Mouse (Mus musculus): ENCODE measurements around the gene 1500011B03Rik. TPM values are rescaled to one million over a fixed set of nuclear protein-coding genes. Genes with fewer than 3 reads are reported as not detected.

Gene 1500011B03Rik
- polyA plus RNA-seq, 1 experiment, result 34.7 TPM

DNA sequence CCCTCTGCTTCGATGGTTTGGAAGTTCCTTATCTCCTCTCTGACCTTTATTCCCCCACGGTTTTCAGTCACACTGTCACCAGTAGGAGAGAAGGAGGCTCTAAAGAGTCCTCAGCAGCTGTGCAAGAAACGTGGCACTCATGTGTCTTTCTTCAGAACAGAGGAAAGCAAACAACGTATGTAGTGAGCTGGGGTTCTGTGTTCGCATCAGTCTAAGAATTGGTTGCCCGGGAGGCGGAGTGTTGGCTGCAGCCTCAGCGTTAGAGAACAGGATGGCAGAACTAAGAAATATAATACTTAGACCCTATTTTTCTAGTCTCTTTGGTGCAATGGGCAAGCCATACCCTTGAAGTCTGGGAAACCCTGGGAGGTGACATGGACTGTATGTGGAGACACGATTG, 40.3 kb downstream of the 1500011B03Rik start:
- TF ChIP-seq MAX (IDR thresholded peaks at IDR 0.05), result no peak
- peaks cover 56% of the 10 kb centered on the region for H3K79me2 ChIP-seq (ENCODE audit: control insufficient read depth, insufficient read depth)
- no peak overlapping the region for H3K4me3 ChIP-seq (ENCODE audit: insufficient read depth, poor library complexity, severe bottlenecking)
- no peaks in the 10 kb centered on the region for H3K27me3 ChIP-seq (ENCODE audit: control insufficient read depth, insufficient read depth, insufficient read length)
- peaks cover 6% of the 10 kb centered on the region for H3K36me3 ChIP-seq (ENCODE audit: control insufficient read depth, insufficient read depth)
- peaks cover 17% of the 10 kb centered on the region for H3K79me3 ChIP-seq (ENCODE audit: low read depth)
- no peak overlapping the region for H3ac ChIP-seq (ENCODE audit: control insufficient read depth, insufficient read length, low read depth)

DNA sequence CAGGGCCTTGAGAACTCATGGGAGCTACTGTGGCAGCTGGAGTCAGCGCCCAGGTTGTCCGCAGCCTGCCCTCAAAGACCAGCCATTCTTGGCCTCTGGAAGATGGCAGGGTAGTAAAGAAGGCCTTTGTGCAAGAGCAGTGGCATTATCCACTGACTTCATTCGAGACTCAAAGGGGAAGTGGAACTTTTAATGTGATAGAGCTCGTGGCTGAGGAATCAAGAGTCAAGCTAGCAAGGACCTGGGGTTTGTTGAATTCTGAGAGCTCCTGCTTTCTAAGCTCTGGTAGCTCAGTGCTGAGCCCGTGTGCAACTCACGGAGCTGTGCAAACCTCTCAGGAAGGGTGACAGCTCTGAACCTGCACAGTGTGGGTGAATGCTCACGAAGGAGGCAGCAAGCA, 42.4 kb downstream of the 1500011B03Rik start:
- H3K79me3 ChIP-seq (ENCODE audit: low read depth), result peaks cover 22% of the 10 kb centered on the region
- no peaks in the 10 kb centered on the region for H3K27me3 ChIP-seq (ENCODE audit: control insufficient read depth, insufficient read depth, insufficient read length)
- no peak for TF ChIP-seq CEBPB (IDR thresholded peaks at IDR 0.05; ENCODE audit: low read depth)
- TF ChIP-seq USF1 (IDR thresholded peaks at IDR 0.05; ENCODE audit: low read depth), result no peak
- TF ChIP-seq FOSL1 (IDR thresholded peaks at IDR 0.05; ENCODE audit: insufficient read depth, low read length, poor library complexity, severe bottlenecking), result no peak
- TF ChIP-seq MAX (IDR thresholded peaks at IDR 0.05), result no peak
- no peak for TF ChIP-seq CTCF (IDR thresholded peaks at IDR 0.05; ENCODE audit: control insufficient read depth, insufficient read depth, insufficient read length)
- TF ChIP-seq MYOG (IDR thresholded peaks at IDR 0.05; ENCODE audit: control insufficient read depth, extremely low read depth, insufficient read length), result no peak
- no peak for TF ChIP-seq MYOD1 (IDR thresholded peaks at IDR 0.05; ENCODE audit: control insufficient read depth, insufficient read length, low read depth)
- H3K36me3 ChIP-seq (ENCODE audit: control insufficient read depth, insufficient read depth), result peaks cover 3% of the 10 kb centered on the region
- peaks cover 77% of the 10 kb centered on the region for H3K79me2 ChIP-seq (ENCODE audit: control insufficient read depth, insufficient read depth)
- H3K4me3 ChIP-seq (ENCODE audit: insufficient read depth, poor library complexity, severe bottlenecking), result no peak overlapping the region
- no peak overlapping the region for H3ac ChIP-seq (ENCODE audit: control insufficient read depth, insufficient read length, low read depth)

DNA sequence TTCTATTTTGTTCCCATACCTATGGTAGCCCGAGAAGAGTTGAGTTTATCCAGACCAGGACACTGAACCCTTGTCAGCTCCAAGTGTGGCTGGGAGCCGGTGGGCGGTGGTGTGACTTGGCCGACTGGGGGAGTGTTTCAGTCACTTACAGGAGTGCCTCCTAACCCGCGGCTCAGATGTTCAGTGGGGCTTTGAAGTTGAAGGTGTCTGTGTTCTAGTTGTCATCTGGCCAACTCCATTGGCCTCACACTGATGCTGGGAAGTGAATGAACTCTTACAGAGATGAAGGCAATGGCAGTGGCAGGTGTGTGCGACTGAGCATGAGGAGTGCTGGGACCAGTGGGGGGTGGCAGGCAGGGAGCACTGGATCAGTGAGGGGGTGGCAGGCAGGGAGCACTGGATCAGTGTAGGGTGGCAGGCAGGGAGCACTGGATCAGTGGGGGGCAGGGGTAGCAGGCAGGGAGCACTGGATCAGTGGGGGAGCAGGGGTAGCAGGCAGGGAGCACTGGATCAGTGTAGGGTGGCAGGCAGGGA, 43.2 kb downstream of the 1500011B03Rik start:
- no peak overlapping the region for H3K4me3 ChIP-seq (ENCODE audit: insufficient read depth, poor library complexity, severe bottlenecking)
- H3K79me2 ChIP-seq (ENCODE audit: control insufficient read depth, insufficient read depth), result peaks cover 86% of the 10 kb centered on the region
- H3ac ChIP-seq (ENCODE audit: control insufficient read depth, insufficient read length, low read depth), result no peak overlapping the region
- TF ChIP-seq MAX (IDR thresholded peaks at IDR 0.05) (no peak), USF1 (IDR thresholded peaks at IDR 0.05; ENCODE audit: low read depth) (no peak), MYOD1 (IDR thresholded peaks at IDR 0.05; ENCODE audit: control insufficient read depth, insufficient read length, low read depth) (no peak), CEBPB (IDR thresholded peaks at IDR 0.05; ENCODE audit: low read depth) (no peak), MYOG (IDR thresholded peaks at IDR 0.05; ENCODE audit: control insufficient read depth, extremely low read depth, insufficient read length) (no peak), CTCF (IDR thresholded peaks at IDR 0.05; ENCODE audit: control insufficient read depth, insufficient read depth, insufficient read length) (no peak), FOSL1 (IDR thresholded peaks at IDR 0.05; ENCODE audit: insufficient read depth, low read length, poor library complexity, severe bottlenecking) (no peak)
- no peaks in the 10 kb centered on the region for H3K36me3 ChIP-seq (ENCODE audit: control insufficient read depth, insufficient read depth)
- peaks cover 29% of the 10 kb centered on the region for H3K79me3 ChIP-seq (ENCODE audit: low read depth)
- H3K27me3 ChIP-seq (ENCODE audit: control insufficient read depth, insufficient read depth, insufficient read length), result no peaks in the 10 kb centered on the region

- H3K4me3 ChIP-seq (ENCODE audit: insufficient read depth, poor library complexity, severe bottlenecking), result peak overlapping the region; percentile 89
- TF ChIP-seq CTCF (IDR thresholded peaks at IDR 0.05; ENCODE audit: control insufficient read depth, insufficient read depth, insufficient read length) (no peak), MYOG (IDR thresholded peaks at IDR 0.05; ENCODE audit: control insufficient read depth, extremely low read depth, insufficient read length) (no peak), MAX (IDR thresholded peaks at IDR 0.05) (no peak), FOSL1 (IDR thresholded peaks at IDR 0.05; ENCODE audit: insufficient read depth, low read length, poor library complexity, severe bottlenecking) (no peak), MYOD1 (IDR thresholded peaks at IDR 0.05; ENCODE audit: control insufficient read depth, insufficient read length, low read depth) (no peak), USF1 (IDR thresholded peaks at IDR 0.05; ENCODE audit: low read depth) (no peak), CEBPB (IDR thresholded peaks at IDR 0.05; ENCODE audit: low read depth) (no peak)
- no peaks in the 10 kb centered on the region for H3K27me3 ChIP-seq (ENCODE audit: control insufficient read depth, insufficient read depth, insufficient read length)
- peaks cover 32% of the 10 kb centered on the region for H3K79me3 ChIP-seq (ENCODE audit: low read depth)
- peaks cover 78% of the 10 kb centered on the region for H3K79me2 ChIP-seq (ENCODE audit: control insufficient read depth, insufficient read depth)
- H3ac ChIP-seq (ENCODE audit: control insufficient read depth, insufficient read length, low read depth), result no peak overlapping the region
- no peaks in the 10 kb centered on the region for H3K36me3 ChIP-seq (ENCODE audit: control insufficient read depth, insufficient read depth)
Observed at GRCm38 (mm10) chr5:114776174-114776573, 47.1 kb downstream of the 1500011B03Rik start.

DNA sequence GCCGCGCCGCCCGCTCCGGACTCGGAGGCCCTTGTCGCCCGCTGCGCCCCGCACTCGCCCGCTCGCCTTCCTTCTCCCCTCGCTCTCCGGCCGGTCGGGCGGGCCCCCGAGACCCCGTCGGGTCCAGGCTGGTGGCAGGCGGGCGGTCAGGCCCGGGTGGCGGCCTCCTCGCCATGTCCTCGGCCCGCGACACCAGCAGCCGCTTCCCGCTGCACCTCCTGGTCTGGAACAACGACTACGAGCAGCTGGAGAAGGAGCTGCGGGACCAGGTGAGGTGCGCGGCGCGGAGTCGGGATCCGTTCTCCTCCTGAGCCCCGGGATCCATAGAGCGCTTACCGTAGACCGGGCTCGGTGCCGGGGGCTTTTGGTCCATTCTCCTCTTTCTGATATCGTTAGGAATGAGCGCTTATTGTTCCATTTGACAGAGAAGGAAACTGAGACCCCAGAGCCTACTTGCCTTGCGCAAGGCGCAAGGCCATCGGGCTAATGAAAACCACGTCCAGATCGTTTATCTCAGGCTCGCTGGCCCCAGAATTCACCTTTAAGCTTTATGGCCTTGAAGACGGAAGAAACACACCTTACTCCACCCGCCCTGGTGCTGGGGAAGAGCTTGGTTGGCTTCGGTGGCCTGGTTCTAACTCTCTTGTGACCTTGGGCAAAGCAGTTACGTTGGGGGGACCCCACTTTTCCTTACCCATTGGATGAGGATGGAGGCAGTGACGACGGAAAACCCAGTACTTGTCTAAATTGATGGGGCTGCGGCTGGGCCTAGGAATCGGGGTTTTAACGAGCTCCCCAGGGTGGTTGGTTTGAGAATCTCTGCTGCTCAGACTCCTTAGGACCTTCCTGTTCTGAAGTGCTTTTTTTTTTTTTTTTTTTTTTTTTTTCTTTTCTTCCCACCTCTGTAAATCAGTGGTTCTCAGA, 48.0 kb downstream of the 1500011B03Rik start, which contains the start of gene Git2:
TSS of gene Git2 (minus strand) at position 462 of the 924 bp plus-strand sequence.
- Histone ChIP-seq H3K4me3 (ENCODE audit: insufficient read depth, poor library complexity, severe bottlenecking) (peak within 1 kb of the TSS; percentile 89), H3K27me3 (ENCODE audit: control insufficient read depth, insufficient read depth, insufficient read length) (no peaks in the 10 kb centered on the region), H3ac (ENCODE audit: control insufficient read depth, insufficient read length, low read depth) (peak within 1 kb of the TSS; percentile 92), H3K36me3 (ENCODE audit: control insufficient read depth, insufficient read depth) (no peaks in the 10 kb centered on the region), H3K79me2 (ENCODE audit: control insufficient read depth, insufficient read depth) (peaks cover 79% of the 10 kb centered on the region), H3K79me3 (ENCODE audit: low read depth) (peaks cover 37% of the 10 kb centered on the region)
- TF ChIP-seq CEBPB (IDR thresholded peaks at IDR 0.05; ENCODE audit: low read depth) (peak; percentile 15), CTCF (IDR thresholded peaks at IDR 0.05; ENCODE audit: control insufficient read depth, insufficient read depth, insufficient read length) (no peak)
